Mouse (Mus musculus): Measurements from ENCODE around the gene Kmt2c. TPM values are rescaled to one million over a fixed set of nuclear protein-coding genes. Genes with fewer than 3 reads are reported as not detected.

The Kmt2c gene
- polyA plus RNA-seq (2016; fragmentation: Nextera tagmentation; extraction: Ambion mirVana) = 22.4 and 23.8 TPM in 2 replicates

DNA sequence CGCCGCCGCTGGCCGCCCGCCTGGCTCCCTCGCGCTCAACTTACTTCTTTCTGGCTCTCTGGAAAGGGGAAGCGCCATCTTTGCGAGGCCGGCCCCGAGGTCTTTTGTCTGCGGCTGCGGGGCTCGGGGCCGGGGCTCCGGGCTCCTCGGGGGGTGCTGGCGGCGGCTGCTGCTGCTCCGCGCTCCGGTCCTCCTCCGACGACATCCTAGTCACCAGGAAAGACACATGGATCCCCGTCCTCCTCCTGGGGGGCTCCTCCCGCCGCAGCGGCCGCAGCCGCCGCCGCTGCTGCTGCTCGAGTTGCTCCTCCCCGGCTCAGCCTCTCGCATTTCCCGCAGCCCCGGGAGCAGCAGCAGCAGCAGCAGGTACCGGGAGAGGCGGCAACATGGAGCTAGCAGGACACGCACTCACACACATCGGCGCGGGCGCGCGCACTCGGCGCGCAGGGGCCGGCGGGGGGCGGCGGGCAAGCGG lies at the start of gene Kmt2c:
Kmt2c (minus strand) TSS at position 438 of the 475 bp plus-strand sequence.
- peaks cover 10% of the 10 kb centered on the region for H3K4me1 ChIP-seq
- WGBS = under 1% methylated on average over 46 of the region's 54 CpGs

DNA sequence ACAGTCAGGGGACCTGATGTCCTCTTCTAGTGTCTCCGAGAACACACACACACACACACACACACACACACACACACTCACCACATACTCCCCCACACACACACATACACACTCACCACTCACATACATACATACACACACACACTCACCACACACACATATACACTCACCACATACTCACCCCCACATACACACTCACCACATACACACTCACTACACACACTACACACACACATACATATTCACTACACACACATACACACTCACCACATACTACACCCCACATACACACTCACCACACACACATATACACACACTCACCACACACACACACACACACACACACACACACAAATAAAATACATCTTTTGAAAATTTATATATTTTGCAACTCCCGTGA lies 48.3 kb upstream of the Kmt2c start:
- 89% methylated on average over 2 of the region's 2 CpGs for WGBS
- H3K9ac ChIP-seq = no peak overlapping the region
- H3K4me1 ChIP-seq = no peaks in the 10 kb centered on the region
- no peak overlapping the region for H3K4me2 ChIP-seq (replicated peaks)
- no peaks in the 10 kb centered on the region for H3K9me3 ChIP-seq
- no peak for ATAC-seq (ENCODE audit: low FRiP score, low read depth)
- H3K36me3 ChIP-seq = no peaks in the 10 kb centered on the region
- H3K27ac ChIP-seq = no peak overlapping the region
- no peaks in the 10 kb centered on the region for H3K27me3 ChIP-seq (replicated peaks)
- no peak overlapping the region for H3K4me3 ChIP-seq

More for the DNA sequence above, at the start of gene Kmt2c:
- no peaks in the 10 kb centered on the region for H3K27me3 ChIP-seq (replicated peaks)
- H3K4me2 ChIP-seq (replicated peaks) = peak within 1 kb of the TSS; percentile 91
- peak within 1 kb of the TSS; percentile 94 for H3K4me3 ChIP-seq
- H3K9ac ChIP-seq = peak within 1 kb of the TSS; percentile 91
- H3K27ac ChIP-seq = peak within 1 kb of the TSS; percentile 99
- peak; percentile 10 for ATAC-seq (ENCODE audit: low FRiP score, low read depth)
- H3K36me3 ChIP-seq = no peaks in the 10 kb centered on the region
- no peaks in the 10 kb centered on the region for H3K9me3 ChIP-seq

DNA sequence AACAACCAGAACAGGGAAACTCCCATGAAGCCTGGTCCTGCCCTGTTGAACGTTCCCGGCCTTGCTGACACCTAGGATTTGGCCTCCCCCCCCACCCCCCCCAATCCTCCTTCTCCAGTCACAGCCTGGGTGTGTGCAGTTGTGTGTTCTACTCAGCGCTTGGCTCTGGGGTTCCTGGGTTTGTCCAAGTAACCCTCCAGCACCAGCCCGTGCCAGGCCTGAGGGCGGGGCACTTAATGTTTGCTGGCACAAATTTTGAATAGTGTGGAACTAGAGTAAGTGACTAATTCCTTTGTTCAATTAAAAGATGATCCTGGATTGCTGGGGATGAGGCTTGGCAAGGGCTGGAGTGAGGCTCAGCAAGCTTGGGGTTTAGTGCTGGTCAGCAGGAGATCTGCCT lies 46.0 kb upstream of the Kmt2c start:
- Histone ChIP-seq H3K4me2 (replicated peaks) (no peak overlapping the region), H3K4me3 (no peak overlapping the region), H3K36me3 (no peaks in the 10 kb centered on the region), H3K4me1 (no peaks in the 10 kb centered on the region), H3K9ac (no peak overlapping the region), H3K27ac (no peak overlapping the region), H3K9me3 (no peaks in the 10 kb centered on the region), H3K27me3 (replicated peaks) (no peaks in the 10 kb centered on the region)
- WGBS = 89% methylated on average over 5 of the region's 5 CpGs
- ATAC-seq (ENCODE audit: low FRiP score, low read depth) = no peak

DNA sequence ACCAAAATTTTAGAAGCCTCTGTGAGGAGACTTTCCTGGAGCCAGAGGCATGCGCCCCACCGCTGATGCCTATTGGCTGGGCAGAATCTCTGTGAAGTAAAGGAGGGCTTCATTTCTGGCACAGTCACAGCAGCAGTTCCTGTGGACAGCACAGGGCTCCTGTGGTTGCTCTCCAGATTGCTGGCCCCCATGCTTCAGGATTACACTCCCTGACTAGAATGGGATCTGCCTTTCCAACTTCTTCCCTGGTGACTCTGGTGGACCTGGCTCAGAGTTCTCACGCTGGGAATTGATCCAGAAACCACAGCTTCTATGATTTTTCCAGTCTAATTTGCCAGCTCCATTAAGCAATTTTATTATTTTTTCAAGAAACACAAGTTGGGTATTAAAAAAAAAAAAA lies 45.5 kb upstream of the Kmt2c start:
- no peak for ATAC-seq (ENCODE audit: low FRiP score, low read depth)
- whole genome bisulfite sequencing = 88% methylated on average over 3 of the region's 3 CpGs
- H3K27me3 ChIP-seq (replicated peaks) = no peaks in the 10 kb centered on the region
- H3K4me2 ChIP-seq (replicated peaks) = no peak overlapping the region
- H3K27ac ChIP-seq = no peak overlapping the region
- H3K4me1 ChIP-seq = no peaks in the 10 kb centered on the region
- H3K36me3 ChIP-seq = no peaks in the 10 kb centered on the region
- no peaks in the 10 kb centered on the region for H3K9me3 ChIP-seq
- no peak overlapping the region for H3K4me3 ChIP-seq
- no peak overlapping the region for H3K9ac ChIP-seq

DNA sequence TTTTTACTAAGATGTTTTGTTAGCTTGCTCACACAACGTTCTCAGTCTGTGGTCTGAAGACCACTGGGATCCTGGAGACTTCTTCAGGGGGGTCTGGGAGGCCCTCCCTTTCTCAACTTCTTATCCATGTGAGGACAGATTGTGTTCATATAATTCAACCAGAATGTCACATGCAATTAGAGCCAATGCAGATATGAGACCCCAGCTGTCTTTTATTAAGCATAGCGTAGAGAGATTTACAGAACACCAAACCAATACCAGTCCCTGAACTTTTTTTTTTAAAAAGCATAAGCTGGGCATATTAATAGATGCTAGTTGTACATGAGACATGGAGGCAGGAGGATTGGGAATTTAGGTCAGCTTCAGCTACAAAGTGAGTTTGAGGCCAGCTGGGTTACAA lies 43.1 kb upstream of the Kmt2c start:
- no peaks in the 10 kb centered on the region for H3K27me3 ChIP-seq (replicated peaks)
- no peaks in the 10 kb centered on the region for H3K9me3 ChIP-seq
- no peak overlapping the region for H3K9ac ChIP-seq
- H3K27ac ChIP-seq = no peak overlapping the region
- H3K36me3 ChIP-seq = no peaks in the 10 kb centered on the region
- H3K4me3 ChIP-seq = no peak overlapping the region
- WGBS = 78% methylated on average over 2 of the region's 2 CpGs
- ATAC-seq (ENCODE audit: low FRiP score, low read depth) = no peak
- no peak overlapping the region for H3K4me2 ChIP-seq (replicated peaks)
- no peaks in the 10 kb centered on the region for H3K4me1 ChIP-seq

DNA sequence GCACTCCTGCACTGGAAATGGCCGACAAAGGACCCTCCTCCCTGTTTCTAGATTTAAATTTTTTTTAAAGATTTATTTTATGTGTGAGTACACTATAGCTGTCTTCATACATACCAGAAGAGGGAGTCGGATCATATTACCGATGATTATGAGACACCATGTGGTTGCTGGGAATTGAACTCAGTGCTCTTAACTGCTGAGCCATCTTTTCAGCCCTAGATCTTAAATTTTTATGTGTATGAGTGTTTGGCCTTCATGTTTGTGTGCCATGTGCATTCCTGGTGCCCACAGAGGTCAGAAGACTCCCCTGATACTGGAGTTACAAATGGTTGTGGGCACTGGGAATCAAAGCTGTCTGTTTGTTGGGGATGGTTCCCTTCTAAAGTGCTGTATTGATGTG lies 42.3 kb upstream of the Kmt2c start:
- ATAC-seq (ENCODE audit: low FRiP score, low read depth) = no peak
- Histone ChIP-seq H3K36me3 (no peaks in the 10 kb centered on the region), H3K27ac (no peak overlapping the region), H3K4me2 (replicated peaks) (no peak overlapping the region), H3K9ac (no peak overlapping the region), H3K27me3 (replicated peaks) (no peaks in the 10 kb centered on the region), H3K9me3 (no peaks in the 10 kb centered on the region), H3K4me1 (no peaks in the 10 kb centered on the region), H3K4me3 (no peak overlapping the region)
- 83% methylated on average over 3 of the region's 3 CpGs for WGBS

DNA sequence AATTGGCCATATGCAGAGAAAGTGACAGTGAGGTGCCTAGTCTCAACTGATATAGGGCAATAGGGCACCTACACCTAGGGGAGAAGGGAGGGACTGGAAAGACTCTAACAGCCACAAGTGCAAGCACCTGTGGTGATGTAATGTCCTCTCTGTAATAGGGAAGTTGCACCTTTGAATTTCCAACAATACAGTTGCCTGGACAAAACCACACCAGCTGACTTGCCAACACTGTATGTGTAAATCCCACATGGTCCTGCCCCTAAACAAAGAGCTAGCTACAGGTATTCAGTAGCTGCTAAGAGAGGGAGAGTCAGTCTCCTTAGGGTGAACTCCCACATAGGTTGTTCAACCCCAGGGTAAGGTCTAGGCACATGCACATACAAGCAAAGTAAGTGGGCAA lies 41.8 kb upstream of the Kmt2c start:
- no peaks in the 10 kb centered on the region for H3K4me1 ChIP-seq
- H3K36me3 ChIP-seq = no peaks in the 10 kb centered on the region
- H3K27ac ChIP-seq = no peak overlapping the region
- H3K9ac ChIP-seq = no peak overlapping the region
- ATAC-seq (ENCODE audit: low FRiP score, low read depth) = no peak
- no peak overlapping the region for H3K4me3 ChIP-seq
- no peaks in the 10 kb centered on the region for H3K27me3 ChIP-seq (replicated peaks)
- no peak overlapping the region for H3K4me2 ChIP-seq (replicated peaks)
- no peaks in the 10 kb centered on the region for H3K9me3 ChIP-seq

DNA sequence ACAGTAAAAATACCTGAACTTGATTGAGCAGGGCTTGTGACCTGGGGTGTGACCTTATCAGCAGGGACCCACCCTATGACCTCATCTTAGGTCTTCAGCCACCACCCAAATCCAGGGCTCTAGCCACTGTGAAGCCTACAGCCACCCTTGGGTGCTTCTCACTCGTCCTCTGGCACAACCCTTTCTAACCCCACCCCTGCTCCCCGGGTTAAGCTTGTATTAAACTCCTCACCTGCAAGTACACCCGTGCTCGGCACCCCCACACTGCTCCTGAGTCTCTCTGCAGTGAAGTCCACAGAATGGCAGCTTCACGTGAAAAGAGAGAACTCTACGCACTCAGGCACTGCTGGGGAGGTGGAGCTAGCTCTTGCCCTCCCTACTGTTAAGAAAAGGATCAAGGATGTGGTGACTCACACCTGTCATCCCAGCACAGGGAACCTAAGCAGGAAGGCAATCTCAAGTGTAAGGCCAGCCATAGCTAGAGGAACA lies 38.4 kb upstream of the Kmt2c start:
- Histone ChIP-seq H3K4me1 (no peaks in the 10 kb centered on the region), H3K27ac (no peak overlapping the region), H3K4me2 (replicated peaks) (no peak overlapping the region), H3K27me3 (replicated peaks) (no peaks in the 10 kb centered on the region), H3K4me3 (no peak overlapping the region), H3K9ac (no peak overlapping the region), H3K36me3 (no peaks in the 10 kb centered on the region), H3K9me3 (no peaks in the 10 kb centered on the region)
- no peak for ATAC-seq (ENCODE audit: low FRiP score, low read depth)
- WGBS = 47% methylated on average over 6 of the region's 6 CpGs

DNA sequence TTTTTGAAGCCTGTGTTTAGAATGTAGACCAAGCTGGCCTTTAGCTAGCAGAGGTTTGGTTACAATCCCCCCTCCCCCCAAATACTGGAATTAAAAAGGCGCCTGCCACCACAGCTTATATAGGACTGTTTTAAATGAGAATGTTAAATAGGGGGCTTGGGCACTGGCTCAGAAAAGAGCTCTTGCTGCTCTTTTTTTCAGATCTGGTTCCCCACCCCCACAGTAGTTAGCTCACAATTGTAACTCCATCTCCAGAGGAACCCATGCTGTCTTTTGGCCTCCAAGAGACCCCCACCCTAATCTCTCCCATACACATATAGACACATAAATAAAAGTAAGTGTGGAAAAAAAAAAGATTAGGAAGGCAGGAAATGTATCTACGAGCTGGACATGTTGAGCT lies 37.9 kb upstream of the Kmt2c start:
- Histone ChIP-seq H3K4me1 (no peaks in the 10 kb centered on the region), H3K9me3 (no peaks in the 10 kb centered on the region), H3K9ac (no peak overlapping the region), H3K4me2 (replicated peaks) (no peak overlapping the region), H3K36me3 (no peaks in the 10 kb centered on the region), H3K4me3 (no peak overlapping the region), H3K27ac (no peak overlapping the region), H3K27me3 (replicated peaks) (no peaks in the 10 kb centered on the region)
- no peak for ATAC-seq (ENCODE audit: low FRiP score, low read depth)
- WGBS = 44% methylated on average over 2 of the region's 2 CpGs

DNA sequence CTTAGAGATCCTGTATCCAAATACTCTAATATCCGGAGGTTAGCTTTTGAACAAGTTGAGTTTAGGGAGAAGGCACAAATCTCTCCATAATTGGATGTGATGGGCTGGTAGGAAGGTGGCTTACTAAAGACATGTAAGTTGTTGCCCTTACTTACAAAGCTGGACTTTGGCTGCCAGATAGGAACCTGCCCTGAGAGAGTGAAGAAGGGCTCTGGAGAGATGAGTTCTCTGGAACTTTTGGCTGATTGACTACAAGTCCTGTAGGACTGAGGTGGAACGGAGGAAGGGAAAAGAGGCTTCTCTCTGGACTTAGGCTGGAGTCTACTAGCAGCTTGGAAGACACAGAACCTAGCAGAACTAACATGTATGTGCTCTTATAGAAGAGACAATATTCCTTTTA lies 37.0 kb upstream of the Kmt2c start:
- WGBS = 94% methylated on average over 2 of the region's 2 CpGs

DNA sequence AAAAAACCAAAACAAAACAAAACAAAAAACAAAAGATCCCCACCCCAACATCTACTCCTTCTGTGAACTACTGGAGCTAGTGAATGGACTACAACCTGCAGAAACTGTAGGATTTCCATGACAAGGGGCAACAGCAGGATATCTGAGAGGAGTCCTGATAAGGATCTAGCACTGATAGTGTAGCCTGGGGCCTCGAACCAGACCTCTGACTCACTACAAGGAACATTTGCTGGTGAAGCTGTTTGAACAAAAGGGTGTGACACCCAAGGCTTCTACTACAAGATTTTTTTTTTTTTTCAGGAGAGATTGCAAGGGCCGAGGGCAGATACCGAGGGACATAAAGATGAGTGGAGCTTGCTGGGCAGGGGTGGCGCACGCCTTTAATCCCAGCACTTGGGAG lies 34.7 kb upstream of the Kmt2c start:
- no peaks in the 10 kb centered on the region for H3K9me3 ChIP-seq
- H3K9ac ChIP-seq = no peak overlapping the region
- no peak overlapping the region for H3K4me2 ChIP-seq (replicated peaks)
- no peaks in the 10 kb centered on the region for H3K36me3 ChIP-seq
- H3K4me1 ChIP-seq = no peaks in the 10 kb centered on the region; the same call in 1 of the 2 replicates
- H3K4me3 ChIP-seq = no peak overlapping the region
- no peak for ATAC-seq (ENCODE audit: low FRiP score, low read depth)
- H3K27me3 ChIP-seq (replicated peaks) = no peaks in the 10 kb centered on the region
- H3K27ac ChIP-seq = no peak overlapping the region
- WGBS = 87% methylated on average over 5 of the region's 5 CpGs

More for the DNA sequence above, 37.0 kb upstream of the Kmt2c start:
- no peaks in the 10 kb centered on the region for H3K4me1 ChIP-seq
- no peaks in the 10 kb centered on the region for H3K27me3 ChIP-seq (replicated peaks)
- no peaks in the 10 kb centered on the region for H3K9me3 ChIP-seq
- H3K4me3 ChIP-seq = no peak overlapping the region
- H3K27ac ChIP-seq = no peak overlapping the region
- no peak for ATAC-seq (ENCODE audit: low FRiP score, low read depth)
- H3K4me2 ChIP-seq (replicated peaks) = no peak overlapping the region
- no peak overlapping the region for H3K9ac ChIP-seq
- no peaks in the 10 kb centered on the region for H3K36me3 ChIP-seq

DNA sequence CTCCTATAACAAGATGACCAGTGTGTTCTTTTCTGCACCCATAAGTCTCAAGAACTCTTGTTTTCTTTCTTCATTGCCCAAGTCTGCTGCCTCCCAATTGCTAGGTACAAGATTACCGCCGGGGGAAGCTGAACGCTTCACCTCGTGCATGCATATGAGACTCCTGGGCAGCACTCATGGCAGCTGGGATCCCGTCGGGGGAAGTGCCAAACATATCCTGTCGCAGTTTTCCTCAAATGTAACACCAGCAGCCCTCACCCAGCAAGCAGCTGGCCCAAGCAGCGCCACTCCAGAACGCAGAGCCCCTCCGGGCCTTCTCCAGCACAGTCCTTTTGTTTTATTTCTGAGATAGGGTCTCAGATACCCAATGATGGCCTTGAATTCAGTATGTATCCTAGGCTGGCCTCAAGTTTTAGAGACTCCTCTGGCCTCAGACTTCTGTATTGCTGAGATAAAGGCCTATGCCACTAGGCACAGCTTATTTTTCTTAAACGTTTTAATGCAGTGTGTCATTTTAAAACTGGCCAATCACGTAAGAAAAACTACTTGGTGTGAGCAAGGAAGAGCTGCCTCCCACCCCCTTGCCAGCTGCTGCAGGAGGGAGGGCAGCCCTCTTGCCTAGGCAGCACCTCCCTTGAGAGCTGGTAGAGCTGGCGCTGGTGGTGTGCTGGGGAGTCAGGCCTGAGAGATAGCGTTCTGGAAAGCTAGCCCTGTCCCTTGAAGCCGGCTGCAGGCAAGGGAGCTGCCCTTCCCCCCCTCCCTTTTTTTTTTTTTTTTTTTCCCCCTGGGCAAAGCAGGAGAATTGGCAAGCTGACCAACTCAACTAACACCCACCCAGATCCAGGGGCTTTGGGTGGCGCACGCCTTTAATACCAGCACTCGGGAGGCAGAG lies 33.9 kb upstream of the Kmt2c start:
- Histone ChIP-seq H3K4me2 (replicated peaks) (no peak overlapping the region), H3K36me3 (no peaks in the 10 kb centered on the region), H3K9ac (no peak overlapping the region), H3K4me1 (no peaks in the 10 kb centered on the region; the same call in 1 of the 2 replicates), H3K4me3 (no peak overlapping the region), H3K27me3 (replicated peaks) (no peaks in the 10 kb centered on the region), H3K27ac (no peak overlapping the region), H3K9me3 (no peaks in the 10 kb centered on the region)
- no peak for ATAC-seq (ENCODE audit: low FRiP score, low read depth)
- WGBS = 61% methylated on average over 18 of the region's 18 CpGs

DNA sequence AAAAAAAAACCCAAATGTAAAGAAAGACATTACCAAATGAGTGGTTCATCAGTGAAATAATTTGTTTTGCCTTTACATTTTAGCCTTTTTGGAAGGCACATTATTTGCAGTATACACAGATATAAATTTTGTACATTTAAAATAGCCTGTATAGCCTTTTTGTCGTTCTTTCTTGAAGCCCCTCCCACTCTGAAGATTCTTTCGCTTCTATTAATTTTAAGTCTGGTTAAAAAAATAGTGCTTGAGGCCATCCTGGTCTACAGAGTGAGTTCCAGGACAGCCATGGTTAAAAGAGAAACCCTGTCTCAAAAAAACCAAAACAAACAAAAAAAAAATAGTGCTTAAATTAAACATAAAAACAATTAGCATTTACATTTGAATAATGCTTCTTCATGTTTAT lies 32.0 kb upstream of the Kmt2c start:
- Histone ChIP-seq H3K36me3 (no peaks in the 10 kb centered on the region), H3K9ac (no peak overlapping the region), H3K27me3 (replicated peaks) (no peaks in the 10 kb centered on the region), H3K4me2 (replicated peaks) (peak overlapping the region; percentile 68), H3K4me3 (peak overlapping the region; percentile 66; the same call in 1 of the 2 replicates), H3K9me3 (no peaks in the 10 kb centered on the region), H3K27ac (no peak overlapping the region), H3K4me1 (peaks cover 5% of the 10 kb centered on the region)
- WGBS = 29% methylated on average over 2 of the region's 2 CpGs
- no peak for ATAC-seq (ENCODE audit: low FRiP score, low read depth)
